Mouse (Mus musculus) heart, adult 11 months (tissue): ENCODE data around the gene D630039A03Rik.

Experiments
- DNase-seq: peaks from one replicate; pipeline ENCODE4 v3.0.0; 2022

Gene D630039A03Rik

DNA sequence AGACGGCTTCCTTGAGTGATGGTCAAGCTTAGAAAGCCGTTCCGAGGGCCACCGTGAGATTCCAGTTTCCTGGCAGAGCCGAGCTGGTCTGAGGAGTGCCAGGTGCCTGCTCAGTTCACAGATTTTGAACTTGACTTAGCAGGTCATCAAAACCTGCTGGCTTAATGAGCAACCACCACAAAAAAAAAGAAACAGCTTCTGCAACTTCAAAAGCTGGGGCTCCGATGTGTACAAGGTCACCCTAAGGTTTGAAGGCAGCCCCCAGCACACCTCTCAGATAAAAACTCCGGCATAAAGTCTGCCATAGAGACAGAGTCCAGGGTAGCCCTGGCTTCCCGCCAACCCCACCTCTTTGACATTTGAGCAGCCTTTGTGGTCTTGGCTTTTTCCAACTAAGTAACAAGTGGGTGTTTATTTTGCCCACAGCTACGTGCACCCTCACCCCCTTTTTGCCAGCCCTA is at the start of gene D630039A03Rik:
Gene D630039A03Rik (minus strand): TSS at position 97 of the 461 bp plus-strand sequence.
- DNase-seq: no peak

DNA sequence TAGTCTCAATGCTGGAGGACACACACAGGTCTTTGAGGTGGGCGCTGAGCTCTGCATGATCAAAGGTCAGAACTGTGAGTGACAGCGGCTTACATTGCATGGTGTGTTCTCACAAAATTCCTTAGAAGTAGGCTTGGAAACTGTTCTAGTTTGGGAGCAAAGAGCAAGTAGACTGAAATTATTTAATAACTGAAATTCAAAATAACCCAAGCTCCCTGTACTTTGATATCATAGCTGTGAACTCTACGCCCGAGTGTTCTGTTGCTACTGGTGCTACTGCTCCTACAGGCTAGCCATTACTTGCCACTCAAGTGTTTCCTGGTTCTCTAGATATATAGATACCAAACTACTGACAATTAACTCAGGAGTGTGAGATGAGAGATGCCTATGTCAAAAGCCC is 49.4 kb upstream of the D630039A03Rik start:
- DNase-seq: no peak

DNA sequence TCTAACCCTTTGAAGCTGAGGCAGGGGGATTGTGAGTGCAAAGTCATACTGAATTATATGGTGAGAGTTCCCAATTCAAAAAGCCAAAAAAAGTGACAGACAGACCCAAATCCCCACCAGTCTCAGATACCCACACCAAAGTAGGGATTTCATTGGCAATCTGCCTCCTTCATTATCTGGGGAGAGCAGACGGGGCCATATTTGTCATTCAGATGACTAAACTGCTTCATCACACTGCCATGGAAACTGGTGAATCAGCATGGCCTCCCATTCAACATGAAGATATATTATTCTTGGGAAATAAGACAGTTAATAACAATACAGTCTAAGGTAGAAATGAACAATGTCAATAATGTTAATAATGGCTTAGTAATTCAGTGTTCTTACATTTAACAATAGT is 48.0 kb upstream of the D630039A03Rik start:
- DNase-seq: no peak

DNA sequence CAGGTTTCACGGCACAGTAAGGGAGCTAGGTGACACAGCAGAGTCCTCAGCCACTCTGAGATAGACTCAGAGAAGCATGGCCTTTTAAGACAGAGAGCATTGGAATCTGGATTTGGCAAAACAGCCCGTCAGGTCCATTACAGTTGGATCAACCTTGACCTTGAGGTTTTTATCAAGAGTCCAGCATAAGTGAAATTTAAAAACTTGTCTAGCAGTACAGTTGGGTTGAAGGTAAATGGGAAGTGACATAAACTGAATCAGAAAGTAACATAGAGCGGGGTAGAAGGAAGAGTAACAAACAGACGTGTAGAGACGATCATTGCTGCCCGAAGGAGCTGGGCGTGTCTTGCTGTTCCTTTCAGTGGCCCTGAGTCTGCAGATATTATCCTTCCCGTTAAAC is 43.0 kb upstream of the D630039A03Rik start:
- no peak for DNase-seq

DNA sequence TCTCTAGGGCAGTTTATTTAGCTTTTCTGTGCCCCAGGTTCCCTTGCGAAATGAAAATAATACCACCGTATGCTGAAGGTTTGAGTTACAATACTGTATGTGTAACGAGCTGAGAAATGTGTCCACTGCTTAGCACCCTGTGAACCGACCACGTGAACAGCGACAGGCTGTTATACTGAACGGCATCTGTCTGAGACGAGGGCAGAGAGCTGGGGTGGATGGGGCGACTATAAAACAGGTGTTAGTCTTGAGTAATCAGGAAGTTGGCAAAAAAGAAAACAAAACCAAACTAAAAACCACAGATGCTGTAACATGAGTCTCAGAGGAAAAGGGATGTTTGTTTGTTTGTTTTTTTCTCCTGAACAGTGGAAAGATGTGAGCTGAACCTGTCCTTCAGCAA is 42.0 kb upstream of the D630039A03Rik start:
- DNase-seq: no peak

DNA sequence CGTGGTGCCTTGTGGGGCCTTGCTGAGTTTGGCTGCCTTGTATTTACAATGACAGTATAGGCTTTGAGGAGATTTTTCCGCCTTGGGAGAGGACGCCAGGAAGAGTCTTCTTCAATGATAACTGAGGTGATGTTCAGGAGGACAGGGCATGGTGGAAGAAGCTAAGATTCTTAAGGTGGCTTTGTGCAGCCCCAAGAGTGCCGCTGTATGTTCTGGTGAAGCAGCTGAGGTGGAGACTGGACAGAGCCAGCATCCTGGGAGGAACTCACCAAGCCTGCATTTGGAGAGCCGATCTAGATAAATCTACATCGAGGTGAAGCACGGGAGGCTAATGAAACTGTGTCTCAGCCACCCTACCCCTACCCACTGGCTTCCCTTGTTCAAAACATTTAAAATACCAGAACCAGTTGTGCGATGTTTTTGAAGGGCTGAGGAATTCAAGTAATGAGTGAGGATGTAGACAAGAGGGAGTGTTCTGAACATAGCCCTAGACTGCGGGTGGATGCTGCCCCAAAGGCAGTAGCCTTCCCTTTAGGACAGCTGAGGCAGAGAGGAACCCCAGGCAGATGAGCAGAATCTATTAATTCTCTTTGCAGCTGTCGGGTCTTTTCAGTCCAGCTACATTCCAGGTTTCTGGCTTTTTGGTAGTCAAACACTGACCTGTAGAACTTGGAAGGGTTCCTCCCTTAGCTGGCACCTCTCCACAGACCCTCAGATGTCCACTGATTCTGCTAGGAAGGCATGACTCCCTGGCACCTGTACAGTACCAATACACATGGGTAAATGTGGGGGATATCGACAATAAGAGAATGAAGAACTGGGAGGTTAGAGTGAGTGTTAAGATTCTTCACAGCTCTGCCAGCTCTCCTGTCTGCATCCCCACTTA is 41.3 kb upstream of the D630039A03Rik start:
- peak; percentile 90 for DNase-seq

DNA sequence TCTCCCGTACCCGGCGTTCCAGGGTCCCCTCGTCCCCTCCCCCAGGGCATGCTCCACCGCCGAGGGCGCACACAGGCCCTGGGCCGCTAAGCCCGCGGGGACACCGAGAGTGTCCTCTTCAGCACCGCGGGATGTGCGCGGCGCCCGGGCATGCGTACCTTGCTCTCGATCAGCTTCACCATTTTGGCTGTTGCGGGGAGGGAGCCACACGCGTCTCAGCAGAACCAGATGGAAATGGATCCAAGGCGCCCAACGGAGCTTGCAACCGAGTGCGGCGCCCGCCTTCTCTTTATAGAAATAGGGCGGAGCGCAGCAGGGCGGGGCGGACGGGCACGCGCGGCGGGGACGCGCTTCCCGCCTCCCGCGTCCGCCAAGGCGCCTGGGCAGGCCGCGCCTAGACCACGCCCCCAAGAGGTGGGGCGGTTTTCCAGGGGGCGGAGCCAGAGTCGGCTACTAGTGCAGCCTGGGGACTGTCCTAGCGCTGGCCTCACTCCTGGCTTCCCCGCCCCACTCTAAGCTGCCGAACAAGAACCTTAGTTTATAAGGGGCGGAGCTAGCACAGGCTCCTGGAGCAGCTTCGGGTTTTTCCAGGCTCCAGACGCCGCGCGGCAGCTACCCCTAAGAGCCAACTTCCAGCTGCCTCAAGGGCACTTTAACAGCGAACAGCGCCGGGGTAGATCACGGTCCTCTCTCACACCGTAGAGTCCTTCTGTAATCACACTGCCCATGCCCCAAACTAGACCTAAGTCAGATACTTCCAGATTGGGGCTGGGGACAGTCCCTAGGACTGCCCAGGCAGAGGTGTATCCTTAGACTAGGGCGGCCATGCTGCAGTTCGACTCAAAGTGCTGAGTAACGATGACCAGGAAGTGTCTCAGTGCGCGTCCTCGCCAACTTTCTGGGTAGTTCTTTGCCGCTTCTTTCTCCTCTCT is 40.2 kb upstream of the D630039A03Rik start, which contains the start of gene Txn1:
Gene Txn1 (minus strand): TSS at position 383 of the 932 bp plus-strand sequence.
- DNase-seq: peak; percentile 100

DNA sequence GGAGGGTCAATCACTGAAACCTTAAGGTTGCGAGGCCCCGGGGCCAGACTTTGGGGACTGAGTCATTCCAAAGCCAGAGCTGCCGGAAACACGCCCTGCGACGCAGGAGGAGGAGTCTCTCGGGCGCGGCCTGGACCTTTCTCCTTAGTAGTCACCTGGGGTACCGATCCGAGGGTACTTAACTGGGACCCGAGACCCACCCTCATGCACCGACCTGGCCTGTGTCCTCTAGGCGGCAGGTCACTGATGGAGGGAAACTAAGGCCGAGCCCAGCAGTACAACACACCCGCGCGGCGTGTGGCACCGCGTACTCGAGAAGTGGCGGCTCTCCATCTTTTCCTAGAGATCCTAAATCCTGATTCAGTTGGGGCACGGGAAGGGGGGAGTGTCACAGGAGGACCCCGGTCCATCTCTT is 39.5 kb upstream of the D630039A03Rik start:
- peak; percentile 98 for DNase-seq

DNA sequence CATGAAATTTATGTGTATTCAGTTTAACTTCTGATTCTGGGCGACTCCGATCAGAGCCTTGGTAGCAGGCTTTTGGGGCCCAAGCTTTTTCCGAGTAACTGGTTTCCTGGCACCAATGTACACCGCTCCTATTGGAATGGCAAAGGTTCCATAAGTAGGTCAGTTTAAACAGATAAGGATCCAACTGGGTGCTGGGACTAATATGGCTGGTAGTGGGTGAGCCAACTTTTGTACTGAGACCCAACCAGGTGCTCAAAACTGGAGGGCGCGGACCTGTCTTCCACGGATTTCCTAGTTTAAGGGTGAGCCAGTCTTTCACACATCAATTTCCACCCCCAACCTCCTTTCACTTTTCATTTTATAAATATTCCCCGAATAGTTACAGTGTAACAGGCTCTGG is 38.9 kb upstream of the D630039A03Rik start:
- DNase-seq: peak; percentile 91

DNA sequence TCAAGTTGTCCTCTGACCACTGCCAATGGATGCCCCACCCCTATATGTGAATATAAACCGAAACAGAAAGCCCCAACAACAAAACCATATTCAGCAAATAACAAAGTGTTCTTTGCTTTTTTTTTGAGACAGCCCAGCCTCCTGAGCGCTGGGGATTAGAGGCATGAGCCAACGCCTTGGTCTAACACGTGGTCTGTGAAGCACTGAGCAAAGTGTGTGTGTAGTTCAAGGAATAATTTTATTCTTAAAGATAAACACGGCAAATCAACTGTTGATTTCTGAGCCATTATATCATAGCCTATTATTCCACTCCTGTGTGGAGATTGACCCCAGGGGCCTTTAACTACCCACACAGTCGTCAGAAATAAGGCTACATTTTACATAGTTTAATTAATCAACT is 38.5 kb upstream of the D630039A03Rik start:
- DNase-seq: no peak

DNA sequence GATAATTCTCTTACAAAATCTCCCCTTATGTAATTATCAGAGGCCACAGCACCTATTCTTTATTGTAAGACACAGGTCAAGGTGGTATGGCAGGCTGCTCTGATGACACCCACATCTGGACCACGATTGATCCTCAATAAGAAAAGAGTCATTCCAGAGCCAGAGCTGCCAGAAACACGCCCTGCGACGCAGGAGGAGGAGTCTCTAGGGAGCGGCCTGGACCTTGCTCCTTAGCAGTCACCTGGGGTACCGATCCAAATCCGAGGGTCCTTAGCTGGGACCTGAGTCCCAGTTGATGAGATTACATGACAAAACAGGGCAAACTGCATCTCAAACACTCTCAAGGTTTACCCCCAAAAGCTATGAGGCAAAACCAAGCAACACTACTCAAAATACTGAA is 37.7 kb upstream of the D630039A03Rik start:
- peak; percentile 90 for DNase-seq

DNA sequence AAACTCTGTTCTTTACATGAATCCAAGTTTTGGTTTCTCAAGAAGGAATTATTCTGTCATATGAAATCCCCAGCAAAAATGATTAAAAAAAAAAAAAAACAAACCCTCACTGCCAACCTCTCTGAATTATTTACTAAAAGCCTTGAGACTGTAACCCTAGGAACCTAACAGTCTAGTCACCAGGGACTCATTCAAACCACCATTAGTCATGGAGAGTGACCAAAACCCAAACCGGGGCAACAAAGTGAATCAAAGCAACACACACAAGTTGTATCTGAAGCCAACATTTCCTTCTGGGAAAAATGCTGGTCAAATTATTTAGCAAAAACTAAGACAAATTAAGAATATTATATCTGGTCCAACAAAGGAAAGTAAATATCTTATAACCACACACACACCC is 36.8 kb upstream of the D630039A03Rik start:
- no peak for DNase-seq

DNA sequence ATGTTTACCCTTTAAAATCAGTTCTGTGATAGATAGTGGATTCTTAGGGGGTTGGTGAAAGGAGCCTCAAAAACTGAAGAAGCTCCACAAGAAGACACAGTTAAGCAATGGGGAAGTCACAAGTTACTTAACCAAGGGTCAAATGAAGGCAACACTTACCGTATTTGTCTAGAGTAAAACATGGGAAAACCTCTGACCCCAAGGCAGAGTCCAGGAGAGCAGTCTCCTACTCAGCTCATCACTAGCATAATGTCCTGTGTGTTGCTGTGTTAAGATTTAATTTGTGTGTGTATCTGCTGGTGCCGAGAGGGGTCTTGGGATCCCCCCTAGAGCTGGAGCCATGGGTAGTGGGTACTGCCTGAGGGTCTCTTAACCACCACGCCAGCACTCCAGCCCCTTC is 36.3 kb upstream of the D630039A03Rik start:
- DNase-seq: no peak

DNA sequence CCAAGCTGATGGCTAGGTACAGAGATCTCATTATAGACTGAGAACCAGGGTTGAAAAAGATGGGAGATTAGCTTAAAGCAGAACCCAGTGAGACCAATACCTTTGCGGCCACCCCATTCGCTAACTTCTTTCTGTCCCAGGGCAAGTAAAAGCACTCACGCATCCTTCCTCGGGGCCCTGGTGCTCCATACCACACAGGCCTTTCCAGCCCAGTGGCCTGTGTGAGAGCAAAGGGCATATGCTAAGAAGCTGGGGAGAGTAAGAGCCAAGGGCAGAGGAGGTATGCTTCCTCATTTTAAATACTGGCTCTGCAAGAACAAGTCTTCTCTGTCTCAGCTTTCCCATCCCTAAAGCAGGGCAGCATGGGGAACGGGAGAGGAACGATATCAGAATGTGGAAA is 33.8 kb upstream of the D630039A03Rik start:
- DNase-seq: peak; percentile 87

DNA sequence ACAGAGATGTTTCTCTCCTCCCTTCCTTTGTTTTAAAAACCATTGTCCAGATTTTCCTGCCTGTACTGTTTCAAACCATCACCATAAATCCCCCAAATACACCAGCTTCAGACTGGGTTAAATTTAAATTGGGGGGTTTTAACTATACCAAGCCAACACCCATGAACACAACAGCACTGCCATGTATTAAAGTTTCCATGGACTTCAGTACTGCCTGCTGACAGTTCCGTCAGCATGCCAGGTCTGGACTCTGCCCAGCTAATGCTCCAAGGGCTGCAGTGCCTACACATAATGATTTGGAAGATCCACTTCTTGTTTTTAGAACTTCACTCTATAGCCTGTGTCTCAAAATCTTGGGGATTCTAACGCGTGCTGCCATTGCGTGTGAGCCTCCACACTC is 31.4 kb upstream of the D630039A03Rik start:
- no peak for DNase-seq

DNA sequence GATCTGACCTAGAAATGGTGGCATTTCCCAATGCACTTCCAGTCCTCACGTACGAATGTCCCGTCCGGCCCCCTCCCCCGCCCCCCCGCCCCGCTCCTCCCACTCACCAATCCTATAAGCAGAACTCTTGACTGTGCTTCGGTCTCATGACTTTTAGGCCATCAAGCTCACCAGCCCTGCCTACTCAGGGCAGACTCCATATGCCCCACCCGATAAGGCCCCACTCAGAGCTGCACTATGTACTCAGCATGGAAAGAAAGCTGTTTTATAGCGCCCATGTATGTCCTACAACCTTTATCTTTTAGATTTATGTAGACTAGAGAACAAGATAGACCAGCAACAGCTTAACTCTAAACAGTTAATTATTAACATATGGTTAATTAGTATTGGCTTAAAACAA is 30.9 kb upstream of the D630039A03Rik start:
- DNase-seq: peak; percentile 50

DNA sequence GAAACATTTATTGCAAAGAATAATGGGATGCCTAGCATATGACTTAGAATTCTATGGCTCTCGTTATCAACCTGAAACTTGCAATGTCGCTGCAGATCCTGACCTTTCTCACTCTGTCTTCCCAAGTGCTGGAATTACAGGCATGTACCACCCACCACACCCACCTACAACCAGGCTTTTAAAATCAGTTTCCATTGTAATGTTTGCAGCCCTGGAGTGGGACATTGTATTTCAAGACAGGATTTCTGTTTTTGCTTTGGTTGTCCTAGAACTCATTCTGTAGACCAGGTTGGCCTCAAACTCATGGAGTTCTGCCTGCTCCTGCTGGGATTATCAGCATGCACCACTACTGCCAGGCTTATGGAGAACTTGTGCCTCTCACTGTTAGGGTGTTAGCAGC is 26.8 kb upstream of the D630039A03Rik start:
- DNase-seq: peak; percentile 40

DNA sequence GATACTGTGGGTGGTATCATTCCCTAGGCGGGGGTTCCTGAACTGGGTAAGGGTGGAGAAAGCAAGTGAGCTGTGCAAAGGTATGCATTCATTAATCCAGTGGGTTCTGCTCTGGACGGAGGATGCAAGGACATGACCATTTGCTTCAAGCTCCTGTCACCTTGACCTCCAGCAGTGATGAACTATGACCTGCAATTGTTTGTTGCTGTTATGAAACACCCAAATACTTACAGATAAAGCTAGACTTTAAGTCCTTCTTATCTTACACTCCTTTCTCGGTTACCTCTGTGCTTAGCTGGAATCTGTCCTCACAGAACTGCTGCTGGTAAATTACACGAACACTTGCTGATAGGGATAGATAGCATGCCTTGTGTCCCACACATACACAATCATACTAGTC is 24.5 kb upstream of the D630039A03Rik start:
- DNase-seq: peak; percentile 66

DNA sequence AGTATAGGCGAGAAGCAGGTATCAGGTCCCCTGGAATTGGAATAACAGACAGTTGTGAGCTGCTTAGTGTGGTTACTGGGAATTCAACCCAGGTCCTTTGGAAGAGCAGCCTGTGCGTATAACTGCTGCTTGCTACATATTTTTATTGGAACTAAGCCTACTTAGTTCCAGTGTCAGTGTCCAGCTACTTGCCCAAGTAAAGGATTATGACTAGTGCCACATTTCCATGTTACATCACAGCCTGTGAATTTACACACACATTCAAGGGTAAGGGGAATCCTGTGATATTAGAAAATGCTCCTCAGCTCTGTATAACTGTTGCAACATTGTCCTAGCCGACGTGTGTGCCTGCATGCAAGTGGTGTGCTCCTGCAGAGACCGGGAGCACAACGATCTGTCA is 21.2 kb upstream of the D630039A03Rik start:
- DNase-seq: no peak

DNA sequence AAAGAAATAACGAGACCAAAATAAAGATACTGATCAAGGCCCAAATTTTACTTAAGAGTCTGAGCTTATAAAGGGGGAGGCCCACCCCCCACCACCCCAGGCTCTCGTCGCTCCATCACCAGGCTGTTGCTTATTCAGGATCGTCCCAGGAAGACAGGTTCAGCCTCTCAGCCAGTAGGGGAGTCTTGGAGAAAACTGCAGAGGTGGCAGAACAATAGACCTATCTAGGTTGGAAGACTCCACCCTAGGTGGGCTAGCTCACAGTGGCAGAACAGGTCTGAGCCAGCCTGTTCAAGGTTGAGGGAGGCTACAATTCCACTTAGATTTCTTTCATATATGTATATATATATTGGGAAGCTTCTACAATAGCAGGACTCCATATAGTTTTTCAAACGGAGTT is 18.1 kb upstream of the D630039A03Rik start:
- no peak for DNase-seq

DNA sequence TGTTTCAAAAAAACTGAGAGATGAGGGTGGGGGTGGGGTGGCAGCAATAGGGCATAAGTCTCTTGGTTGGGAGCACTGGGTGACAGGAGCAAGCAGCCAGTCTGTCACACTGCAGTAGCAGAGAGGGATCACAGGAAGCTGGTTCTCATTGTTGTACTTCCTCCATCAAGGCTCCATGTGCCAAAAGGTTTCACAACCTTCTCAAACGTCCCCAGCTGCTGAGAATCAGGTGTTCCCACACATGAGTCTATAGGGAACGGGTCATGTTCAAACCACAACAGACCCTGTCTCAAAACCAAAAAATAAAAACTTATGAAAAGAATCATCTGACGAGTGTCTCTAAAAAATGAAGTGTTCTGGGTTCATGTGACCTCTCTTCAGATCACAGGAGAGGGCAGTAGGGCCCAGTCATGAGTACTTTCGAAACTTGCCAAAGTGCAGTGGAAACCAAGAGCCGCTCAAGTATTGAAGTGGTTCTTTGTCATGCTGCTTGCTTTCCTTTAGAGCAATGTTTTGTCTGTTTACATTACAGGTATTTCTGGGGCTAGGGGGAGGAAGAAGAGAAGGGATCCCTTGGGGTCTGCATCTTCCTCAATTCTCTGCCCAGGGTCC is 14.6 kb upstream of the D630039A03Rik start:
- DNase-seq: peak; percentile 92

DNA sequence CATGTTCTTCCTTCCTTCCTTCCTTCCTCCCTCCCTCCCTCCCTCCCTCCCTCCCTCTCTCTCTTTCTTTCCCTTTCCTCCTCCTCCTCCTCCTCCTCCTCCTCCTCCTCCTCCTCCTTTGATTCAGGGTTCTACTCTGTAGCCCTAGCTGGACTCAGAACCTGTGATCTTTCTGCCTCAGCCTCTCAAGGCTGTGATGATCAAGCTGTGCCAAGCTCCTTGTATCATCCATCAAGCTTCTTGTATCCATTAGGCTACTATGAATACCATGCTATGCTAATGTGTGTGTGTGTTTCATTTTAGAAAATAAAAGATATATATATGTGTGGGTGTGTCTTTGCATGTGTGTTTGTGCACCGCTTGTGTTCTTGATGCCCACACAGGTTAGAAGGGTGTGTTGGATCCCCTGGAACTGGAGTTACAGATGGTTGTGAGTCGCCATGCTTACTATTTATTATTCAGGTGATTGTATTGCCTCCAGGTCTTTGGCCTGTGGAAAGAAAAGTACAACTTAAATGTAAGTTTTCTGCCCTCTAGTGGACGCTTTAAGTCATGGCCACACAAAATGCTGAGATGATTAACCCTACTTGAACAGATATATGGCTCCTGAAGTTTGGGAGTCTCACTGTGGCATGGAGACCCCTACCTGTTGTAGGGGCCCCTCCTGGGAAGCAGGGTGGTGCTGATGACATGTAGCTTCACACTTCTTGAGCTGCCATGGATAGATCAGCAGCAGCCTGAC is 11.5 kb upstream of the D630039A03Rik start:
- no peak for DNase-seq
